Mouse (Mus musculus): Measurements from ENCODE around the gene Arhgap33.
"Not testable (repeated sequence)": the region's sequence is repeated elsewhere in the genome, so short reads cannot be mapped to it uniquely, and the experiment has no call there.

Gene Arhgap33

GRCm38 (mm10) chr7:30552102-30553020, 17.5 kb upstream of the Arhgap33 start, which contains the start of the genes Hspb6 and Proser3:
Gene Hspb6 (plus strand): TSS chr7:30552178.
Gene Proser3 (minus strand): TSS chr7:30552299.
- peak; percentile 96 for DNase-seq

GRCm38 (mm10) chr7:30551445-30552101, 16.7 kb upstream of the Arhgap33 start:
- peak; percentile 66 for DNase-seq

GRCm38 (mm10) chr7:30550603-30551002, 15.7 kb upstream of the Arhgap33 start:
- no peak for DNase-seq

- no peak for DNase-seq
These were observed 15.0 kb upstream of the Arhgap33 start for GRCm38 (mm10) chr7:30549880-30550279.

GRCm38 (mm10) chr7:30544327-30544726, 9.5 kb upstream of the Arhgap33 start:
- DNase-seq: no peak

GRCm38 (mm10) chr7:30540572-30540971, 5.7 kb upstream of the Arhgap33 start:
- no peak for DNase-seq

- DNase-seq: no peak
These were observed 773 bp downstream of the Arhgap33 start for GRCm38 (mm10) chr7:30533941-30534632.

- DNase-seq: no peak
These were observed 1.9 kb downstream of the Arhgap33 start for GRCm38 (mm10) chr7:30532931-30533330.

- DNase-seq: no peak
These were observed 3.5 kb downstream of the Arhgap33 start for GRCm38 (mm10) chr7:30531291-30531815.

- no peak for DNase-seq
These were observed 7.9 kb downstream of the Arhgap33 start for GRCm38 (mm10) chr7:30526981-30527380.

GRCm38 (mm10) chr7:30526399-30526798, 8.5 kb downstream of the Arhgap33 start:
- DNase-seq: no peak

- DNase-seq: no peak
These were observed 8.9 kb downstream of the Arhgap33 start for GRCm38 (mm10) chr7:30525954-30526353.

GRCm38 (mm10) chr7:30524487-30524886, 10.4 kb downstream of the Arhgap33 start:
- DNase-seq: no peak

GRCm38 (mm10) chr7:30522871-30523270, 12.0 kb downstream of the Arhgap33 start:
- DNase-seq: no peak

GRCm38 (mm10) chr7:30520856-30521255, 14.0 kb downstream of the Arhgap33 start:
- no peak for DNase-seq

- no peak for DNase-seq
These were observed 14.5 kb downstream of the Arhgap33 start for GRCm38 (mm10) chr7:30520396-30520795.

- no peak for DNase-seq
These were observed 16.5 kb downstream of the Arhgap33 start for GRCm38 (mm10) chr7:30518325-30518724.

GRCm38 (mm10) chr7:30515003-30515760, 19.7 kb downstream of the Arhgap33 start:
- no peak for DNase-seq

GRCm38 (mm10) chr7:30508061-30508460, 26.8 kb downstream of the Arhgap33 start:
- no peak for DNase-seq

GRCm38 (mm10) chr7:30501159-30501558, 33.7 kb downstream of the Arhgap33 start:
- DNase-seq: not testable (repeated sequence)

GRCm38 (mm10) chr7:30495506-30496042, 39.3 kb downstream of the Arhgap33 start:
- DNase-seq: not testable (repeated sequence)

- no peak for DNase-seq
These were observed 41.4 kb downstream of the Arhgap33 start, which contains the start of gene Prodh2 for GRCm38 (mm10) chr7:30493401-30493931. Gene Prodh2 (plus strand): TSS chr7:30493622.

Data from thymus, postnatal 14 days (tissue).